Mouse (Mus musculus) heart, postnatal 0 days (tissue): ENCODE measurements at regions not wholly inside any gene's neighbourhood (a gene's known extent, or its start where the extent isn't known, plus 50 kb on each side); places are given as distances from the start of the nearest gene placed in this dataset.

ENCODE experiments used
- CTCF ChIP-seq: IDR thresholded peaks from 2 replicates; pipeline ENCODE4 v1.5.1; 2016; ENCODE audit warnings: antibody characterized with exemption, control low read depth, low read depth
- EP300 ChIP-seq: IDR thresholded peaks from 2 replicates; pipeline ENCODE4 v1.6.1; 2016; ENCODE audit warnings: antibody characterized with exemption, low read depth

DNA sequence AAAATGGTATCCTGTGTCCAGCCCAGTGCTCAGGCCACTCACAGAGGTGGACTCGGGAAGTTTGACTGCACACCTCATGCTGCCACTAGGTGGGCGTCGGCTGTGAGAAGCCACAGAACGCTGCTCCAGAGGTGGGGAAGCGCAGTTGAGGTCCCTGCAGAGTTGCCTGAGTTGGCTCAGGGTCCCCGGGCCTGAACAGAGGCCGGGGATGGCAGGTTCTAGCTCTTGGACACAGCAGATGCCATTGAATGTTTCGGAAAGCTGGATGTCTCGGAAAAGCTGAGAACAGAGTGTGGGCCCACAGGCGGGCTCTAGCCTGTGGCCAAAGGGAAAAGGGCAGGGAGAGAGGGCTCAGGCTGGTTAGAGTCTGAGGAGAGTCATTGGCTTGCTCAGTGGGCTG, 273.2 kb upstream of the Far2 start:
- TF ChIP-seq CTCF (no peak), EP300 (no peak)
